Mouse (Mus musculus): ENCODE results near the gene Ptch2. TPM values are rescaled to one million over a fixed set of nuclear protein-coding genes. Genes with fewer than 3 reads are reported as not detected.

The Ptch2 gene
- polyA plus RNA-seq (2017; shearing (Covaris generic)) = 1 to 10 TPM in 1 of 2 experiments, under 1 TPM in 1; 0.94 to 1.5 TPM

DNA sequence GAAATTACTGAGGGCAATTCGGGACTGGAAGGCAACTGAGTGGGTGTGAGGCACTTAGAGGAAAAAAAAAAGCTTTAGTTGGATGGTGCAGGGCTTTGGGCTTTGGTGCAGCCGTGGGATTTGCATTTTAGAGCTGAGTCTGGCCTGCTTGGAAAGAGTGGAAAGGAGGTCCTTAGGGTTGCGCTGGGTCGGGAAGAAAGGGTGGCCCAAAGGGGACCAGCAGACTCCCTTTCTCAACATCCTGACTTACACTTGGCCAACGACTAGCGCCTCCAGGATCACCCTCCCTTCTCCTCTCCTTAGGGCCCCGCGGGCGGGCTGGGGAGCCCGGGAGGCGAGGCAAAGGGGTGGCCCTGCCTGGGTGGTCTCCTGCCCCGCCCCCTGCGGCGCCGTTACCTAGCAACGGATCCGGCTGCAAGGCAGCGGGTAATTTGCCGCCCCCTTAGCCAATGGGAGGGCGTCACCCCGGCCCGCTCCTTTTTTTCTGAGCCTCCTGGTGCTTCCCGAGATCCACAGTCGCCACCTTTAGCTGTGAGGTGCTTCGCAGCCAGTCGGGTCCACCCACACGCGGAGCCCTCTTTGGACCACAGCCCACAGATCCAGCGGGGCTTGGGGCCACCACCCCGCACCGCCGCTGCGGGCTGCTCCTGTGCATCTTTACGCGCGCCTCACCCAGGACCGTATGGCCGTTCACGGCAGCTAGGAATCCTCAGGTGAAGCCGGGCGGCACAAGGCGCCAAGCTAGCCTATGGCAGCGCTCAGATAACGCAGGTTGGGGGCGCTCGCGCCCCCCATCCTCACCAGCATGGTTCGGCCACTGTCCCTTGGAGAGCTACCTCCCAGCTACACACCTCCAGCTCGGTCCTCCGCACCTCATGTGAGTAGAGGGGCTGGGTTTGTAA lies at the start of gene Ptch2:
Gene Ptch2 (plus strand): TSS at position 525 of the 902 bp plus-strand sequence.

DNA sequence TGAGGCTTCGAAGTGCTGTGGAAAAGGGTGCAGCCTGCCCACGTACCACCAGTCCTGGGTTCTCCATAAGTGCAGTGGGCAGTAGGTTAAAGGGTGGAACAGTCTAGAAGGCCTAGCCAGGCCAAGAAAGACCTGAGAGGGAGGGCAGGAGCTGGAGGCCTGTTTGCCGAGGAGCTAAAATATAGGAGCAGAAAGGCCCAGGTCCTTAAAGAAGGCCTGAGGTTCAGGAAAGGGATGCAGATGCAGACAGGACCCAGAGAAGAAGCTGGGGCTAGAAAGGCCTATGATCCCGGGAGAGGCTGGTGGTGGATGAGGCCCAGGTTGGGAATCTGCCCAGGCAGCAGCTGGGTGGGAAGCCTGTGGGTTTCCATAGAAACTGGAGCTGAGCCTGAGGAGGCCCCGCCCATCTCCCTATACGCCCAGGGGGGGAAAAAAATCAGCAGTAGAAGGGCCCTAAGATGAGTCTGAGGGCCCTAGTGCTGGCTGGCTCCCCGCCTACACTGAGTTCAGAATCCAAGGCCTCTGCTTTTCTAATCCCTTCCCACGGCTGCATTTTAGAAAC lies 29.6 kb downstream of the Ptch2 start, which contains the start of gene Btbd19:
Gene Btbd19 (minus strand): TSS at position 378 of the 562 bp plus-strand sequence.

DNA sequence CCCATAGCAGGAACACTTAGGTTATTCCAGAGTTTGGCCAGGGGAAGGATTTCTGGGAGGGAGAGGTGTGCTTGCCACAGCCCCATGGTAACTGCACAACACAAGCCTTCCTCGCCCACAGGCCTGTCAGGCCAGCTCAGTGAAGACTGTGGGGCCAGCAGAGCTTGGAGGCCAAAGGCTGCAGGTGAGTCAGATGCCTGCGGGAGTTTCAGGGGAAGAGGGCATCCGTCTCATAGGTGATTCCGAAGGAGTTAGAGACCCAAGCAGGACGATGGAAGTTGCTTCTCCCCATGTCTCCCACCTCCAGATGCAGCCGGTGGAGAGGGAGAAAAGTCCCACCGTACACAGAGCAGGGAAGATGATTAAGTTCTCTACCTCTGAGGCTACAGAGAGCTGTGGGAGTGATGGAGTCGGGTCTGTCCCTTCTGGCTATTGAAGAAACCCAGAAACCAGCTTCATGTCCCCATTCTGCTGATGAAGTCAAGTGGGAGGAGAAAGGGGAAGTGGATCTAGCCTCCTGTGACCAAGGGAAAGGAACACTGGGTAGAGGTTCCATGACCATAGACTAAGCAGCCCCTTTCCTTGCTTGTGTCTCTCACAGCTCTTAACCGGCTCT lies 30.9 kb downstream of the Ptch2 start, which contains the start of gene Tctex1d4:
Gene Tctex1d4 (plus strand): TSS at position 120 of the 616 bp plus-strand sequence.

DNA sequence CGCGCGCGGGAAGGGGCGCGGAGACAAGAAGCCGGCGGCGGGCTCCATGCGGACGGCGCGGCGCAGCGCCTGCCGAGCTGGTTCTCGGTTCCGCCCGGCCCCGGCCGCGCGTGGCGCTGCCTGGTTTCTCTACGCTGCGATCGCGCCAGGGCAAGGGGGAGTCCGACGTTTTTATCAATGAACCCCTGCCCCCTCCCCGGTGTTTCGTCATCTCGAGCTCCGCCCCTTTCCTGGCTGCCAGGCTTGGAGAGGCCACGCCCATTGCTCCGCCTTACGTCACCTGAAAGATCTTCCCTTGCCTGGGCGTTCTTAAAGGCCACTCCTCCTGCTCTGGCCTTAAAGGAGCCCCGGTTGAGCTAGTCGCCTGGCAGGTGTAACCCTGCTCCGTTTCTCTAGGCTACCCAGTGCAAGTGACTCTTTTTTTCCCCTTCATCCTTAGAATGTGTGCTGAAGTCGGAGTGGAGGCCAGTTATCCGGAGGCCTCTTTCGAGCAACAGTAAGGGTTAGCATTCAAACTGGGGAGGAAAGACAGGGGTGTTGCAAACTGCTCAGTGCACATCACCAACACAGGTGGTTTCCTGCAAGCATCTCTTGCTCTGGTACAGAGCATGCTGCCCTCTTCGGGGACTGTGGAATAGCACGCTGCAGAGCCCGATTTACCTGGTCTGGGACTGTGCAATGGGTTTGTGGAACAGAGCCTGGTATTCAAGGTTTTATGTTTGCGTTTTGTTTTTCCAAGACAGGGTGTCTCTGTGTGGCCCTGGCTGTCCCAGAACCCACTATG lies 38.1 kb downstream of the Ptch2 start, which contains the start of gene Plk3:
Gene Plk3 (minus strand): TSS at position 147 of the 784 bp plus-strand sequence.

DNA sequence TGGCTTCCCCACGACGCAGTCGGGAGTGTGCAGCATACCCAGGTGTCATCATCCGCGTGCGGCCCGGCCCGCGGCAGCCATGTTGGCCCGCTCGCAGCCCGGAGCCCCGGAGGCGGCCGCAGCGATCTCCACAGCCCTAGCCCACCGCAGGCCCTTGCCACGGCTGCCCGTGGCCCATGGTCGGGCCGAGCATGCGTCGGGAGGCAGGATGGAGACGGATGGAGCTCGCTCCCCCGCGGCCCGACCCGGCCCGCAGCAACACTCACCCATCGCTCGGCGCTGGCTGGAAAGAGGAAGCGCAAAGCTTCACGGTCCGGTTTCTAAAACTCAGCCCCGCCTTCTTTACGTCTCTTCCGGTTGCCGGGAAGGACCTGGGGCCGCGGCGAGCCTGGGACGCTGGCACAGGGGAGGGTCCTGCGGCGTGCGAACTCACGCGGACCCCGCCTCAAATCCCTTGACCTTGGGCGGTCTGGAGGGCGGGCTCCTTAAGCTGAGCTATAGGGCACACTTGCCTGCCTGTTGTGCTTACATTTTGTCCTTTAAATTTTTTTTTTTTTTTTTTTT lies 60.0 kb downstream of the Ptch2 start, which contains the start of gene Rps8:
Gene Rps8 (minus strand): TSS at position 452 of the 564 bp plus-strand sequence.

Other genes starting within 250 kb of the Ptch2 start
- 1 to 10 TPM in 1 of 2 experiments, under 1 TPM in 1; 0.02 to 1.4 TPM for gene Zswim5, start 218.7 kb upstream of the Ptch2 start, polyA plus RNA-seq (2017; shearing (Covaris generic))
- 10 to 100 TPM; 91.4 to 97.6 TPM for gene Urod, start 101.7 kb upstream of the Ptch2 start, polyA plus RNA-seq (2017; shearing (Covaris generic))
- 10 to 100 TPM; 33.8 to 38.5 TPM for gene Hectd3, start 100.8 kb upstream of the Ptch2 start, polyA plus RNA-seq (2017; shearing (Covaris generic))
- 10 to 100 TPM; 30.3 to 42.6 TPM for gene Eif2b3, start 76.7 kb upstream of the Ptch2 start, polyA plus RNA-seq (2017; shearing (Covaris generic))
- 10 to 100 TPM; 56.6 to 58.9 TPM for gene Btbd19, start 29.6 kb downstream of the Ptch2 start, polyA plus RNA-seq (2017; shearing (Covaris generic))
- 1 to 10 TPM in 1 of 2 experiments, not detected in 1; 2.0 TPM for gene Tctex1d4, start 30.7 kb downstream of the Ptch2 start, polyA plus RNA-seq (2017; shearing (Covaris generic))
- 10 to 100 TPM; 60.7 to 66.8 TPM for gene Plk3, start 37.9 kb downstream of the Ptch2 start, polyA plus RNA-seq (2017; shearing (Covaris generic))
- 100 to 1,000 TPM; 407 to 429 TPM for gene Rps8, start 60.2 kb downstream of the Ptch2 start, polyA plus RNA-seq (2017; shearing (Covaris generic))
- 1 to 10 TPM; 1.7 to 4.6 TPM for gene Kif2c, start 86.6 kb downstream of the Ptch2 start, polyA plus RNA-seq (2017; shearing (Covaris generic))
- not detected for gene Tmem53, start 155.9 kb downstream of the Ptch2 start, polyA plus RNA-seq (2017; shearing (Covaris generic))
- gene Armh1, start 156.1 kb downstream of the Ptch2 start, polyA plus RNA-seq (2017; shearing (Covaris generic)) = not detected